Mouse (Mus musculus) left cerebral cortex, postnatal 4 days (tissue): ENCODE results near the gene Ppp1r3f. TPM values are rescaled to one million over a fixed set of nuclear protein-coding genes. Genes with fewer than 3 reads are reported as not detected.

Experiments
- DNase-seq: peaks from one replicate; pipeline ENCODE4 v3.0.0-alpha.2; 2022
- intact Hi-C: fragments of 180-260 bp; cut with DNase I; formaldehyde crosslinking; loops from one replicate; pipeline ENCODE4 v1.15.1; 2025
- total RNA-seq, 2 experiments: library from RNA; stranded (reverse); gene quantifications; 2 replicates each; pipeline ENCODE4 v1.2.3; 2021

Gene Ppp1r3f
- total RNA-seq, 2 experiments from 2014 or later: 9.2 to 10.0 TPM

DNA sequence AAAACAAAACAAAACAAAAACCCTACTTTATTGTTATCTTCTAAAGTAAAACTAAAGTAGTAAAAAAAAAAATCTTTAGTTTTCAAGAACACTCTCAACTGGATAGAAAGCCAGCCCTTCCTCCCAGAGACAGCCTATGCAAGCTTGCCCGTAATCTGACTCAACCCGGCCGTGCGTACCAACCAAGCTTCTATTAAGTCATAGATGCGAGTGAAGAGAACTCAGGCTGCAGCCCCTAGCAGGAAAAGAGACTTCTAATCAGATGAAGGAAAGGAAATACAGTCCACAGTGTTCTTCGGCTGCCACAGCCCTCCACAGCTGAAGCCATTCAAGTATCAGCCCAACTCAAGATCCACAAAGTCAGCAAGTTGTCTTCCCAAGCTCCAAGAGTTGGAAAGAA lies 7.7 kb downstream of the Ppp1r3f start:
- intact Hi-C loops: no loop called here
- DNase-seq: no peak

DNA sequence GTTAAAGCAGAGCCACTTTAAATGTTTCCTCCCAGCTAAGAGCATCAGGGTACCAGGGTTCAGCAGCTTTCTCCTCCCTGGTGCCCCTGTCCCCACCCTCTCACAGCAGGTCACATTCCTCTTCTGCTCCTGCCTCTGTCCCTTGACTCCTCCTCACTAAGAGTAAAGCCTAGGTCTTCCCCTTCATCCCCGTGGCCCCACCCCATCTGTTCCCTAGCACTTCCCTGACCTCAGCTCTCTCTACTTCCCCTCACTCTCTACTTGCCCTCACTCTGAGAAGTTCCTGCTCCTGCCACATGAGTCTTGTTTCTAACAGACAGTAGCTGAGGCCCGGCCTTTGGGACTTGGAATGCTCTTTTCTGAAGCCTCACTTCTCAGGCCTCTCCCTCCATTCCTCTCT lies 11.0 kb downstream of the Ppp1r3f start:
- DNase-seq: no peak
- intact Hi-C loops: no loop called here

DNA sequence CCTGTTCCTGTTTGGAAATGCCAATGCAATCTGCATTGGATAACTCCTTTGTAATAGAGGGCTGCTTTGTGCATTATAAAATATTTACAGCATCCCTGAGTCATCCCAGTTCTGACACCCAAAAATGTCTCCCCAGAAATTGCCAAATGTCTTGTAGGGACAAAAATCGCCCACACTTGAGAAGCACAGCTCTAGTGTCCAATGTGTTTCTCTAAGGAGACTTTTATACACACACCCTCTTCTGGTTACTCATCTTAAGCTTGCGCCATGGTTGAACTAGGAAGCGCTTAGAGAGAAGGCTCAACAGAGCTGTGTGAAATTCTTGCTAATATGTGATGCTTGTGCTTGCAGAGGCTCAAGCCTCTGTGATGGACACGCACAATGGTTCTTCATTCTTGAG lies 20.6 kb downstream of the Ppp1r3f start:
- DNase-seq: no peak
- intact Hi-C loops: no loop called here

DNA sequence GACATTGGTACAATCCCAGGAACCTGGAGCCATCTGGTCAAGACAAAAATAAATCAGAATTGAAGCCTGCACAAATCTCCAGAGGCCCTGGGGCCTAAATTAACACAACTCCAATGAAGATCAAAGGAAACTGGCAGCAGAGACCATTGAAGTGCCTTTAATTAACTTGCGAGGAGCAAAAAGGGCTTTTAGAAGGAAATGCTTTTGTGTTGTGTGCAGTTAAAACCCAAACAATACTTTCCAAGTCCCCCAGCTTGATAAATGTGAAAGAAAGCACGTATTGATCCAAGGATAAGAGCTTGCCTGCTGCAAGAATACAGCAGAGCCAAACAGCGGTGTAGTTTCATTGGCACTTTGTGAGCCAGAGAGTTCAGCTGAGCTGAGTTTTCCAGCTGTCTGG lies 49.1 kb downstream of the Ppp1r3f start:
- intact Hi-C loops: no loop called here
- no peak for DNase-seq

Other genes starting within 250 kb of the Ppp1r3f start
- 10 to 100 TPM; 15.7 to 16.1 TPM for gene Usp27x, start 198.5 kb downstream of the Ppp1r3f start, total RNA-seq
- gene Foxp3, start 639 bp downstream of the Ppp1r3f start, total RNA-seq: under 1 TPM in 1 of 2 experiments, not detected in 1; 0.26 TPM
- 10 to 100 TPM; 24.8 to 26.3 TPM for gene Ccdc22, start 31.2 kb upstream of the Ppp1r3f start, total RNA-seq
- under 1 TPM in 1 of 2 experiments, not detected in 1; 0.22 TPM for gene Cacna1f, start 32.8 kb upstream of the Ppp1r3f start, total RNA-seq
- gene Syp, start 64.2 kb upstream of the Ppp1r3f start, total RNA-seq: 100 to 1,000 TPM; 573 to 717 TPM
- 1 to 10 TPM; 1.4 to 1.9 TPM for gene Prickle3, start 83.0 kb upstream of the Ppp1r3f start, total RNA-seq
- gene Plp2, start 97.1 kb upstream of the Ppp1r3f start, total RNA-seq: 10 to 100 TPM; 19.3 to 26.5 TPM
- gene Magix, start 107.0 kb upstream of the Ppp1r3f start, total RNA-seq: under 1 TPM; 0.22 to 0.38 TPM
- gene Gpkow, start 122.8 kb upstream of the Ppp1r3f start, total RNA-seq: 10 to 100 TPM; 39.0 to 42.0 TPM
- 10 to 100 TPM; 32.0 to 34.9 TPM for gene Wdr45, start 140.1 kb upstream of the Ppp1r3f start, total RNA-seq
- gene Gm45208, start 148.0 kb upstream of the Ppp1r3f start, total RNA-seq: under 1 TPM in 1 of 2 experiments, not detected in 1; 0.60 TPM
- 10 to 100 TPM; 70.0 to 84.0 TPM for gene Praf2, start 154.2 kb upstream of the Ppp1r3f start, total RNA-seq
- gene Ccdc120, start 176.6 kb upstream of the Ppp1r3f start, total RNA-seq: 10 to 100 TPM; 56.2 to 65.4 TPM
- gene Tfe3, start 188.3 kb upstream of the Ppp1r3f start, total RNA-seq: 10 to 100 TPM; 24.0 to 29.0 TPM
- gene Gripap1, start 215.5 kb upstream of the Ppp1r3f start, total RNA-seq: 10 to 100 TPM; 79.8 to 81.2 TPM
- gene Kcnd1, start 248.0 kb upstream of the Ppp1r3f start, total RNA-seq: 10 to 100 TPM; 10.9 to 12.9 TPM